Mouse (Mus musculus) thymus, postnatal 10 days (tissue): ENCODE results near the gene Lyrm7.

Experiments used
- DNase-seq, 2 experiments: peaks; one replicate each; pipeline ENCODE4 v3.0.0; 2021; ENCODE audit warnings: low spot score in 2 of 2

Lyrm7 gene

DNA sequence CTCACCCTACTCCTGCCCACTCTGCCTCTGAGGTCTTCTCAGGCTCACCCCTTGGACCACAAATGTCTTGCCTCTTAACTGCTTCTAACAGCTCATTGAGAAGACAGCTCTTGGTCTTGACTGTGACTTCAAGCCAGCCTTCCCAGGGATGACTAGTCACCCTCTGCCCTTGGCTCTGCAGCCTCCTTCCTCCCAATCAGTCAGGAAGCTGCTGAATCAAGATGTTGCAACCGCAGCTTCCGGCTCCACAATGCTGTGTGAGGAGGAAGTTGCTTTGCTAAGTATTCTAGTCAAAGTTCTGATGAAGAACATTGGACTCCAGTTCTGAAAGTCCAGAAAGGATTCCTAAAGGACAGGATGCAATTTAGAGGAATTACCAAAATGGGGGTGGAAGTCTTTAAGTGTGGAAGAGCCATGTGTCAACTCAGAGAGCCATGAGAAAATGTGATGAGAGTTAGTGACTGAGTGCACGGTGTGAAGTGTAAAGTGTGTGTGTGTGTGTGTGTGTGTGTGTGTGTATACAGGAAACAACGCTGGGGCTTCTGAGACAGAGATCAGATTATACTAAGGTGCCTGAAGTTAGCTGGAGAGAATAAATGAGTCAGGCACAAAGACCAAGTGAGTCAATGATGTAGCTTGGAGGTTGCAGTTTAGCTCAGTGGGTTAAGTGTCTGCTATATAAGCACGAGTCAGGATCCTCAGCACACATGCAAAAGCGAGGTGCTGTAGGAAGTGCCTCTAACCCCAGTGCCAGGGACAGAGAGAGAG, 58.7 kb downstream of the Lyrm7 start:
- DNase-seq, result peak; percentile 72 to 78

DNA sequence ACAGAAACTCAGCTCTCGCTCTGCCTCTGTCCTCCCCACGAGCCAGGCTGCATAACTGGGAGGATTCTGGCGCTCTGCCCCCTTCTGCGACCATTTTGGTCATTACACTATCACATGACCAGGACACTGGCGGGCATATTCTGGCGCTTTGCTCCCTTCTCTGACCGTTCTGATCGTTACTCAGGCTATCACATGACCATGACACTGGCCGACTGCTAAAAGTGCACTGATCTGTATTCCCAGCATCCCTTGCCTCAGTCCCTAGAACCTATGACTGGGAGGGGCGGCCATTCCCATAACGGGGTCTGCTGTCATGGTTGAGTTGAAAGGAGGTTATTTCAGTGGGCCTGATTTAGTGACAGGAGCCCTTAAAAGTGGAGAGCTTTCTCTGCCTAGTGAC, 64.2 kb downstream of the Lyrm7 start:
- no peak for DNase-seq

DNA sequence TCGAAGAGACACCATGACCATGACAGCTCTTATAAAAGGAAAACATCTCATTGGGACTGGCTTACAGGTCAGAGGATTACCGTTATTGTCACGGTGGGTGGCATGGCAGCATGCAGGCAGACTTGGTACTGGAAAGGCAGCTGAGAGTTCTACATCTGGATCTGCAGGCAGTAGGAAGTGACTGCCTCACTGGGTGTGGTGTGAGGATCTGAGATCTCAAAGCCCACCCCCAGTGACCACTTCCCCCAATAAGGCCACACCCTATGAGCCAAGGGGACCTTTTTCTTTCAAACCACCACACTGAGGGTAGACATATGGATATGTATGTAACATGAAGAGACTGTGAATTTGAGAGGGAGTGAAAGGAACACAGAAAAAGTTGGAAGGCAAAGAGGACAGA, 66.0 kb downstream of the Lyrm7 start:
- DNase-seq, result no peak

DNA sequence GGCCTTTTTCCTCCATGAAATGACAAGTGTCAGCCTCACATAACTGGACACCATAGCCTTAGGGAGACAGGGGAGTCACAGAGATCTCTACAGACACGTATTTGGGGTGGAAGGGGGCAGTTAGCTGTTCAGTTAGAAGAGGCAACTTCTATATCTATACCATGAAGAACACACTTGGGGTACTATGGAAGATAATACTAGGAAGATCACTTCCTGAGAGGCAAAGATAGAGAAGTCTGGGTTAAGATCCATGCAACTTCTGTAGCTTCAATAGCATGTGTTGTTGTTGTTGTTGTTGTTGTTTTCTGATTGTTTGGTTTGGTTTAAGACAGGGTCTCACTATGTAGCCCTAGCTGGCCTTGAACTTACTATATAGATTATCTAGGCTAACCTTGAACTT, 67.5 kb downstream of the Lyrm7 start:
- DNase-seq, result no peak

DNA sequence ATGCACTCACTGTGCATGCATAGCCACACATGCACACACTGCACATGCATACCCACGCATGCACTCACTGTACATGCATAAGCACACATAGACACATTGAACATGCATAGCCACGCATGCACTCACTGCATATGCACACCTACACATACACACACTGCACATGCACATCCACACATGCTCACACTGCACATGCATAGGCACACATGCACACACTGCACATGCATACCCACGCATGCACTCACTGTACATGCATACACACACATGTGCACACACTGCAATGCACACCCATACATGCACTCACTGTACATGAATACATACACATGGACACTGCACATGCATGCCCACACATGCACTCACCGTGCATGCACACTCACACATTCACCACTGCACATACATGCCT, 69.3 kb downstream of the Lyrm7 start:
- DNase-seq, result no peak

DNA sequence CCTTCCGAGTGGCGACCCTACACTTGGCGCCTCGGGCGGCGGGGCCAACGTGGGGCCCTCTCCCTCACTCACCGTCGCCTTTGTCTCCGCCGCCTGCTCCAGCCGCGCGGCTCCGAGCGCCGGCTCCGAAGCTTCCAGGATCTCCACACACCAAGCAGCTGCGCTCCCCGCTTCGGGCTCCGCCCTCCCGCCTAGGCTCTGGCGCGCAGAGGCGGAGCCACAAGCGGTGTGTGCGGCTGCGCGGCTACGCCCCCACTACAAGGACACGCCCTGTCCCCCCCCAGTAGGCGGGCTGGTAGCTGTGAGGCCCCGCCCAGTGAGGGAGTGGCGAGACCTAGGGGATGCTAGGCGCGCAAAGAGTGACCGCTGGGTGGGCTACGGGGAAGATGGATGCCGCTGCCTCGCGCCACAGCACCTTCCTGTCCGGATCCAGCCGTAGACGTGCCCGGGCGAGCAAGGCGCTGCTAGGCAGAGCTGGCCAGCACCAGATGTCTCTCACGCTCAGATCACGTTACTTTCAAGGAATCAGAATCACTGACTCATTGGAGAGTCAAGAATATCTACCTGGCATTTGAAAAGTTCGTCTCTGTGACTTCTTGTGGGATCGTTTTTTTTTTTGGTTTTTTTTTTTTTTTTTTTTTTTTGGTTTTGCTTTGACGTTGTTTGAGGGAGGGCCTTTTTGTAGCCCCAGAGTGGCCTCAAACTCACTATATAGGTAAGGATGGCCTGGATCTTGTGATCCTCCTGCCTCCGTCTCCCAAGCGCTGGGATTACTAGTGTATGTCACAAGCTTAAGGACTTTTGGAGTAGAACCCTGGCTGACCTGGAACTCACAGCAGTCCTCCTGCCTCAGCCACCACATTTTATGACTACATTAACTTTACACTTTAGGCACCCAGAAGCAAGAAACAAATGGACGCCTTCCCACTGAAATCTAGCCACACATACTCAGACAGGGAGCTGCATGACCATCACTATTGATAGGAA, 72.9 kb downstream of the Lyrm7 start, which contains the start of gene Cdc42se2:
Gene Cdc42se2, minus strand, starts transcription at position 188 of the 987 bp plus-strand sequence.
- DNase-seq, result peak; percentile 94 to 96

DNA sequence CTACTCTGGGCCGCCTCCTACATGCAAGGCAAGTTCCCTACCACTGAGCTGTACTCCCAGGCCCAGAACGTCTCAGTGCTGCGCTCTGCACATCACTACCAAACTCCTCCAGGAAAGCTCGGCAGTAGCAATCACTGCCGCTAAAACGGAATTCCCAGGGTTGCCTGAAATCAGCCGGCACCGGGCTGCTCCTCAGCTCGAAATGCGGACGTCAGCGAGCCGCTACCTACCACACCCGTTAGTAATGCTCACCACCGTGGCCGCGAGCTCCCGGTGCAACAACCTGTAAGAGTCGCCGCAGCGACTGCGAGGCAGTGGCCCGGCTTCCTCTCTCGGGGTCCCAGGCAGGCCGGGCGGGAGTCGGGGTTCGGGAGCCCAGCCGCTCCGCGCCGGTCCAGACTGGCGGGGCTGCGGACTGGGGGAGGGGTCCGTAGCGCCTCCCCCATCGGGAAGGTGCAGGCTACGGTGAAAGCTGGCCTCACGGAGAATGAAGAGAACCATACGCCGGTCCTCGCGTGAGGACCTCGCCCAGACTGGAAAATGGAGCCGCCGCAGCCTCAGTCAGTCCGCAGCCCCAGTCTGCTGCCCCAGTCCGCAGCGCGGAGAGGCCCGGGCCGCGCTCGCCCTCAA, 73.7 kb downstream of the Lyrm7 start:
- peak; percentile 57 to 60 for DNase-seq

DNA sequence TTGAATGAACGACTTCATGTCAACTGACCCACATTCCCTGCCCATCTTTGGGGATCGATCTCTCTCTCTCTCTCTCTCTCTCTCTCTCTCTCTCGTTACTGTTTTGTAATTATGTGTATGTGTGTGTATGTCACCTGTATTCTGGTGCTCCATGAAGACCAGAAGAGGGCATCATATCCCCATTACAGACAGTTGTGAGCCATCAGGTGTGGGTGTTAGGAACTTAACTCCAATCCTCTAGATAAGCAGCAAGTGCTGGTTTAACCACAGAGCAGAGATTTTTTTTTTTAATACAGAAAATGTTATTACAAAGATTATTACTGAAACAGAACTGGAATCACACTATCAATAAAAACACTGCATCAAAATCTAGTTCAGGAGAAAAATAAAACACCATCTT, 75.2 kb downstream of the Lyrm7 start:
- DNase-seq, result no peak

DNA sequence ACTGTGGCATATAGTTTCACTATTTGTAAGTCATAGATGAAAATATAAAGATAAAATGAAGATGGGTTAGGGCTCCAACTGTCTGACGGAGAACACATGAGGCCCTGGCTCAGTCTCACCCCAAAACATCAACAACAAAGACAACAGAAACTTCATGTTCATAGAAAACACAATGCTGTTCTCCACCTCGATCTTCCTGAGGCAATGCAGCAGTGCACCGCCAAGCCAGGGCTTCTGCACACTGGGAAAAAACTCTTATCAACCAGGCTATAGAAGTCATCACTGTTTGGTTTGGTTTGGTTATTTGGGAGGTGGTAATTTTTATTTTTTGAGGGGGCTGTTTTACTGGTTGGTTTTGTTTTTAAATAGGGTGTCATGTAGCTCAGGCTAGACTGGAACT, 76.3 kb downstream of the Lyrm7 start:
- DNase-seq, result no peak

DNA sequence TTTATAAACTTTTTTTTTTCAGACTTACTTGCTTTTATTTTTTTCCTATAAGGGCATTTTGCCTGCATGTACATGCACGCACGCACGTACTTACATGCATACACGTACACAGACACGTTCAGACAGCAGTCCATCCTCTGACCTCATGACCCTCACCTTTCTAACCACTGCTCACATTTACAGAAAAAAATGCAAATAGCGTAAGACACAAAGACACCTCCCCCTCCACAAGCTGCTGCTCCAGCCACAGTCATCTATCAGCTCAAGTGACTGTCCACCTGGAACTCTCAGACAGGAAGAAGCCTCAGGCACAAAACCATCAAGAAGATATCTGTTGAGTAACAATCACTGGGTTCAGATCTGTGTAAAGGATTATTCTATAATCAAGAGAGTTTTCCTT, 78.5 kb downstream of the Lyrm7 start:
- no peak for DNase-seq

DNA sequence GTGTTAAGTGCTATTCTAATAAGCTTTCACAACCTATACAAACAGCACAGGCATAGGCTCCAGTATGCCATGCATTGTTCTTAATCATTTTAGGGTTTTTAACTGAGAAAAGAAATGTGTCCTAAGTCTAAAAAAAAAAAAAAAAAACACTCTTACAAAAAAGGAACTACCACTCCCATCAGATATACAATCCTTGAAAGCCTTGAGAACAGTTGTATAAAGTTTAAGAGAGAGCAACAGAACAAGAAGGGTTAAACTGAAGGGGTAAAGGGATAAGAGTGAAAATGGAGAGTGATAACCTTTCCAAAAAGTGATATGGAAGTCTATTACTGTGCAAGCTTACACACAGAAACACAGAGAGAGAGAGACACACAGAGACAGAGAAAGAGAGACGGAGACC, 80.8 kb downstream of the Lyrm7 start:
- DNase-seq, result no peak

DNA sequence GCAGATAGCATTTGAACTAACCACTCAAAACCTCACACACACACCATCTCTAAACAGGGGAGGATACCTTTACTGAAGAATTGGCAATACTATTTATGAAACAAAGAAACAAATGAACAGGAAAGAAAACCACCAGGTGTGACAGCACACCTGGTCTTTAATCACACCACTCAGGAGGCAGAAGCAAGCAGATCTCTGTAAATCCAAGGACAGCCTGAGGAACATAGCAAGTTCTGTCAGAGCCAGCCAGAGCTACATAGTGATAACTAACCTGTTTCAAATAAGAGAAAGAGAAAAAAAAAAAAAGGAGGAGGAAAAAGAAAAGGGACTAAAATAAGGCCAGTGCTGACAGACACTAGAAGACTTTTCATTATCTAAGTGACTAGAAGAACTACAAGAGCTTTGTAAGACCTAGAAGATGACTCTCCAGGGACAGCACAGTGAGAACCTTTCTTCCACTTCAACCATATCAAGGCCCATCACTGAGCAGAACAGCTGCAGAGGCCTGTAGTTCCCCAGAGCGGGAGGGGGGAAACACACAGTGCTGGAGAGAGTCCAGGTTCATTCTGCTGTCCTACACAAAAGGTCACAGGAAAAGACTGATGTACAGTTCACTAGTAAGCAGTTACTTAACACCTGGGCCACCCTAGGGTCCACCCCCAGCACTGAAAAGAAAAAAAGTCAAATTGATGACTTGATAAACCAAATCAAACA, 82.4 kb downstream of the Lyrm7 start:
- no peak for DNase-seq

DNA sequence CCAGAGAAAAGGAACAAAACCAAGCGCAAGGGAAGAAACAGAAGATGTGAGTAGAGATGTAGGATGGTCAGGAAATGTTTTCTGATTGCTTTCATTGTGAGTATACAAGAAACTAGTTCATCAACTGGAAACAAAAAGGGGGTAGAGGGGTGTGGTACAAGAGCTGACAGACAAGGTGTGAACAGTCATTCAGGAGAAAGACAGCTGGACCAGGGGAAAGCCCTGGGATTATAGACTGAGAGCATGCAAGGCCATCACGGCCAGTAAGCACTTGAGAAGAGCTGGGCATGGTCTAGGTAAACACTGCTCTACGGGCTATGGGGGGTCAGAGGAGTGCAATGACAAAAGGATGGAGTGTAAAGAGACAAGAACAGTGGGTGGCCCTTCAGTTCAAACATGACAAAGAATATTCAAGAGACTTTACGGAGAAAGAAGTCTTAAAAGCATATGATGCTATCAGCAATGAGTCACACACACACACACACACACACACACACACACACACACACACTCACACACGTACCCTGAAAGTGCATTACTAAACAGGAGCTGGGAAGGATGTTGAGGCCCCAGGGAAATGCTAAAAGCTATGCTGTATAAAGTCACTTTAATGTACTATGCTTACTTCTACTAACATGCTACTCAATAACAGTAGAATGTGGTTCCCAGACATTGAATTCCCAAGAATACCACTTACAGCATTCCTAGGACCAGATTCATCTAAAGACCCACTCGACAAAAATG, 83.2 kb downstream of the Lyrm7 start:
- DNase-seq, result no peak
